10 mouse cellular contexts compared by ENCODE assay signal in genomic region chr9:68268551-68268950, GRCm38 (mm10).
DNase-seq lines count a peak whose midpoint lies in the region; TF ChIP-seq lines count a peak whose summit lies in the region.
"Had no signal": no experiment of that assay in that cellular context is flagged by ENCODE, and none has a peak within 500 bp of the region (broad histone marks: within the 10 kb centered on the region; RNA-seq: fewer than 3 reads in every experiment).

No protein-coding gene starts in this region.

- no peak overlapping the region for H3K27ac ChIP-seq in gastrocnemius, adult 2 months
- H3K27ac ChIP-seq: kidney, embryonic 15.5 days; stomach, postnatal 0 days had no signal

- TF ChIP-seq CTCF in gastrocnemius, adult 2 months (IDR thresholded peaks at IDR 0.05): no peak

- intact Hi-C loops in gastrocnemius, adult 2 months (cut with DNase I): no loop called here
- intact Hi-C loops in heart, postnatal 10 days (cut with DNase I): no loop called here
- intact Hi-C loops in left cerebral cortex, postnatal 36 days (cut with DNase I): no loop called here

- DNase-seq in gastrocnemius, adult 2 months: no peak
- no peak for DNase-seq in gastrocnemius, postnatal 25 days
- DNase-seq in cerebellum, adult 9-11 months: peak; percentile 8
- DNase-seq in heart, postnatal 10 days: peak; percentile 5 to 8
- DNase-seq in left cerebral cortex, postnatal 36 days (ENCODE audit: low spot score in 2 of 2): peak; percentile 8 to 11
- DNase-seq in adrenal gland, postnatal 10 days: no peak
- DNase-seq in adrenal gland, postnatal 25 days: no peak
- DNase-seq in urinary bladder, postnatal 10 days (ENCODE audit: low spot score): no peak

- peak overlapping the region; percentile 48 for H3K4me3 ChIP-seq in gastrocnemius, adult 2 months
- H3K4me3 ChIP-seq: kidney, embryonic 15.5 days had no signal

Comparison
In these comparisons a context has a peak if more than half of its experiments do, and no peak if none do; other contexts are left out.
1. DNase-seq: peak in cerebellum, adult 9-11 months (single experiment), heart, postnatal 10 days (2 of 2) and left cerebral cortex, postnatal 36 days (2 of 2); none in gastrocnemius, adult 2 months (single experiment), gastrocnemius, postnatal 25 days (single experiment), adrenal gland, postnatal 10 days (single experiment), adrenal gland, postnatal 25 days (single experiment) and urinary bladder, postnatal 10 days (single experiment).